Mouse (Mus musculus) brain, embryonic 14.5 days (tissue): Measurements from ENCODE around the gene Gipc1.

Source experiments
- CTCF ChIP-seq: fragments of 200-500 bp; IDR thresholded peaks from 2 replicates; pipeline ENCODE4 v1.5.1; 2012; ENCODE audit warnings: inconsistent platforms, mild to moderate bottlenecking, moderate library complexity, borderline replicate concordance; ENCODE audit not compliant: insufficient read depth, insufficient read length; ENCODE audit errors: extremely low read depth
- POLR2A ChIP-seq: fragments of 200-500 bp; IDR thresholded peaks from 2 replicates; pipeline ENCODE4 v1.6.1; 2012; ENCODE audit warnings: mild to moderate bottlenecking, inconsistent platforms, borderline replicate concordance; ENCODE audit not compliant: poor library complexity, insufficient read depth, insufficient read length, severe bottlenecking; ENCODE audit errors: extremely low read depth

- no peak for TF ChIP-seq CTCF
- TF ChIP-seq POLR2A: no peak
Measured at GRCm38 (mm10) chr8:83654725-83655124, 2.2 kb downstream of the Gipc1 start.
